Mouse (Mus musculus): Measurements from ENCODE around the gene Duoxa2.

- TF ChIP-seq CTCF (conservative IDR thresholded peaks at IDR 0.05; ENCODE audit: low read length), result no peak; the same call in 1 of the 2 replicates
- no peak for TF ChIP-seq POU5F1 (IDR thresholded peaks at IDR 0.05; ENCODE audit: borderline replicate concordance, low read length)
- no peak for TF ChIP-seq NANOG (IDR thresholded peaks at IDR 0.05; ENCODE audit: borderline replicate concordance, low read length)
Observed at GRCm38 (mm10) chr2:122348531-122349131, 49.9 kb downstream of the Duoxa2 start.
